Mouse (Mus musculus) gastrocnemius, adult 18-20 months (tissue): ENCODE data around the gene Micu2. TPM values are rescaled to one million over a fixed set of nuclear protein-coding genes. Genes with fewer than 3 reads are reported as not detected.
"Not testable (repeated sequence)": the region's sequence is repeated elsewhere in the genome, so short reads cannot be mapped to it uniquely, and the experiment has no call there.

ENCODE experiments used
- DNase-seq: peaks from one replicate; pipeline ENCODE4 v3.0.0; 2021; ENCODE audit warnings: low spot score
- total RNA-seq, 2 experiments: library from RNA; stranded (reverse); gene quantifications; 2 replicates each; pipeline ENCODE4 v1.2.3; 2021

Gene Micu2
- total RNA-seq, 2 experiments from 2014 or later = 37.1 to 43.6 TPM

- not testable (repeated sequence) for DNase-seq
Observed at GRCm38 (mm10) chr14:57896088-57896871, 102.8 kb downstream of the Micu2 start.

- no peak for DNase-seq
Observed at GRCm38 (mm10) chr14:57894346-57894745, 104.7 kb downstream of the Micu2 start.

GRCm38 (mm10) chr14:57892961-57893360 lies 106.1 kb downstream of the Micu2 start:
- DNase-seq = no peak

GRCm38 (mm10) chr14:57890011-57890842 lies 108.8 kb downstream of the Micu2 start, which contains the start of gene Zdhhc20:
Zdhhc20 (minus strand) TSS chr14:57890276.
- peak; percentile 93 for DNase-seq

GRCm38 (mm10) chr14:57889541-57890010 lies 109.5 kb downstream of the Micu2 start:
- peak; percentile 13 for DNase-seq

- peak; percentile 19 for DNase-seq
Observed at GRCm38 (mm10) chr14:57887171-57887570, 111.9 kb downstream of the Micu2 start.

GRCm38 (mm10) chr14:57886032-57886431 lies 113.0 kb downstream of the Micu2 start:
- no peak for DNase-seq

GRCm38 (mm10) chr14:57883341-57883740 lies 115.7 kb downstream of the Micu2 start:
- no peak for DNase-seq

- no peak for DNase-seq
Observed at GRCm38 (mm10) chr14:57882720-57883119, 116.3 kb downstream of the Micu2 start.

- DNase-seq = peak; percentile 81
Observed at GRCm38 (mm10) chr14:57881793-57882192, 117.3 kb downstream of the Micu2 start.

- DNase-seq = no peak
Observed at GRCm38 (mm10) chr14:57881074-57881473, 118.0 kb downstream of the Micu2 start.

GRCm38 (mm10) chr14:57877921-57878320 lies 121.1 kb downstream of the Micu2 start:
- no peak for DNase-seq

- no peak for DNase-seq
Observed at GRCm38 (mm10) chr14:57866676-57867276, 132.3 kb downstream of the Micu2 start.

Other genes with a start within 250 kb of the Micu2 start
- 10 to 100 TPM; 18.4 to 18.9 TPM for gene Lats2, start 240.9 kb downstream of the Micu2 start, total RNA-seq
- 10 to 100 TPM; 55.0 to 57.2 TPM for gene Sap18, start 201.1 kb downstream of the Micu2 start, total RNA-seq
- gene Ska3, start 173.1 kb downstream of the Micu2 start, total RNA-seq = not detected
- 10 to 100 TPM; 59.7 to 72.0 TPM for gene Mrpl57, start 173.0 kb downstream of the Micu2 start, total RNA-seq
- gene Zdhhc20, start 109.0 kb downstream of the Micu2 start, total RNA-seq = 1 to 10 TPM; 3.5 to 4.3 TPM
- gene Fgf9, start 71.3 kb upstream of the Micu2 start, total RNA-seq = 1 to 10 TPM in 1 of 2 experiments, under 1 TPM in 1; 0.57 to 2.5 TPM